Mouse (Mus musculus) megakaryocyte-erythroid progenitor cell, adult 5-6 weeks (primary cell): ENCODE results near the gene Gm49361. TPM values are rescaled to one million over a fixed set of nuclear protein-coding genes. Genes with fewer than 3 reads are reported as not detected.
"Not testable (repeated sequence)": the region's sequence is repeated elsewhere in the genome, so short reads cannot be mapped to it uniquely, and the experiment has no call there.

Experiments used
- ATAC-seq: replicated peaks from 2 replicates; pipeline ENCODE4 v1.8.0; 2016; ENCODE audit warnings: mild to moderate bottlenecking, inconsistent platforms; ENCODE audit not compliant: severe bottlenecking, poor library complexity, low FRiP score, low TSS enrichment
- total RNA-seq, 2 experiments: library from RNA; stranded (forward) in 1 of 2; stranded (reverse) in 1 of 2; fragments of 200-1000, 215-1000 nt in 1 of 2; fragments of >200 nt in 1 of 2; fragmentation: Nextera tagmentation in 1 of 2; gene quantifications; 2 replicates each; pipeline ENCODE4 v1.2.3; 2014 to 2017

Gm49361 gene
- total RNA-seq, 2 experiments from 2014 or later = not detected

- ATAC-seq = no peak
Measured at GRCm38 (mm10) chr14:57695550-57695949, 50.4 kb downstream of the Gm49361 start.

- ATAC-seq = no peak
Measured at GRCm38 (mm10) chr14:57694246-57694645, 51.7 kb downstream of the Gm49361 start.

GRCm38 (mm10) chr14:57692517-57693130 lies 53.3 kb downstream of the Gm49361 start:
- ATAC-seq = peak; percentile 94

- no peak for ATAC-seq
Measured at GRCm38 (mm10) chr14:57691316-57691715, 54.6 kb downstream of the Gm49361 start.

GRCm38 (mm10) chr14:57690681-57691080 lies 55.2 kb downstream of the Gm49361 start:
- no peak for ATAC-seq

GRCm38 (mm10) chr14:57688066-57688465 lies 57.8 kb downstream of the Gm49361 start:
- ATAC-seq = not testable (repeated sequence)

GRCm38 (mm10) chr14:57687441-57687840 lies 58.5 kb downstream of the Gm49361 start:
- ATAC-seq = no peak

GRCm38 (mm10) chr14:57686647-57687046 lies 59.3 kb downstream of the Gm49361 start:
- no peak for ATAC-seq

GRCm38 (mm10) chr14:57684579-57684978 lies 61.3 kb downstream of the Gm49361 start:
- peak; percentile 79 for ATAC-seq

- no peak for ATAC-seq
Measured at GRCm38 (mm10) chr14:57682751-57683150, 63.2 kb downstream of the Gm49361 start.

- peak; percentile 64 for ATAC-seq
Measured at GRCm38 (mm10) chr14:57679958-57680535, 65.9 kb downstream of the Gm49361 start.

- no peak for ATAC-seq
Measured at GRCm38 (mm10) chr14:57679523-57679922, 66.4 kb downstream of the Gm49361 start.

GRCm38 (mm10) chr14:57675481-57675880 lies 70.4 kb downstream of the Gm49361 start:
- ATAC-seq = no peak

GRCm38 (mm10) chr14:57665628-57665950 lies 80.3 kb downstream of the Gm49361 start:
- ATAC-seq = no peak

- peak; percentile 77 for ATAC-seq
Measured at GRCm38 (mm10) chr14:57664822-57665627, 80.9 kb downstream of the Gm49361 start, which contains the start of gene Xpo4. Gene Xpo4, minus strand, starts transcription at chr14:57665430.

GRCm38 (mm10) chr14:57664311-57664821 lies 81.5 kb downstream of the Gm49361 start:
- ATAC-seq = peak; percentile 63

GRCm38 (mm10) chr14:57663630-57664029 lies 82.3 kb downstream of the Gm49361 start:
- ATAC-seq = no peak

- ATAC-seq = peak; percentile 89
Measured at GRCm38 (mm10) chr14:57658301-57658700, 87.6 kb downstream of the Gm49361 start.

- no peak for ATAC-seq
Measured at GRCm38 (mm10) chr14:57657500-57657899, 88.4 kb downstream of the Gm49361 start.

- peak; percentile 68 for ATAC-seq
Measured at GRCm38 (mm10) chr14:57656519-57656918, 89.4 kb downstream of the Gm49361 start.
